Mouse (Mus musculus) midbrain, embryonic 16.5 days (tissue): Measurements from ENCODE around the gene Axl. TPM values are rescaled to one million over a fixed set of nuclear protein-coding genes. Genes with fewer than 3 reads are reported as not detected.

Source experiments
- ATAC-seq: fragments of 200-750 bp; cut with Nextera tagmentation; 2 replicates; pipeline ENCODE4 v1.8.0; 2017; ENCODE audit warnings: moderate TSS enrichment
- H3K27ac ChIP-seq: fragments of 300-500 bp; sonication (generic); 2 replicates; pipeline ENCODE4 v1.5.1; 2014; ENCODE audit warnings: mild to moderate bottlenecking, low read length, mixed read lengths
- H3K27me3 ChIP-seq: fragments of 300-500 bp; sonication (generic); 2 replicates; pipeline ENCODE4 v1.6.1; 2014; ENCODE audit warnings: low read depth, low read length, mixed read lengths; ENCODE audit not compliant: control insufficient read depth, insufficient read depth
- H3K36me3 ChIP-seq: fragments of 300-500 bp; sonication (generic); 2 replicates; pipeline ENCODE4 v1.6.1; 2014; ENCODE audit warnings: mild to moderate bottlenecking, low read length, moderate library complexity, mixed read lengths; ENCODE audit not compliant: control insufficient read depth, insufficient read depth
- H3K4me1 ChIP-seq: fragments of 300-500 bp; sonication (generic); 2 replicates; pipeline ENCODE4 v1.6.1; 2014; ENCODE audit warnings: mild to moderate bottlenecking, low read length, mixed read lengths; ENCODE audit not compliant: control insufficient read depth, insufficient read depth
- H3K4me2 ChIP-seq: fragments of 300-500 bp; sonication (generic); 2 replicates; pipeline ENCODE4 v1.6.1; 2014; ENCODE audit warnings: mild to moderate bottlenecking, low read length, mixed read lengths
- H3K4me3 ChIP-seq: fragments of 300-500 bp; sonication (generic); 2 replicates; pipeline ENCODE4 v1.5.1; 2014; ENCODE audit warnings: low read depth, mild to moderate bottlenecking, low read length, moderate library complexity, mixed read lengths
- H3K9ac ChIP-seq: fragments of 300-500 bp; sonication (generic); 2 replicates; pipeline ENCODE4 v1.6.1; 2014; ENCODE audit warnings: low read depth, low read length, mixed read lengths
- H3K9me3 ChIP-seq: fragments of 300-500 bp; sonication (generic); replicated peaks from 2 replicates; pipeline ENCODE4 v1.6.1; 2014; ENCODE audit warnings: mild to moderate bottlenecking, low read length, mixed read lengths; ENCODE audit not compliant: control insufficient read depth, poor library complexity, severe bottlenecking
- WGBS: fragments of 180-500 bp; shearing (Covaris S2); extraction: QIAGEN DNeasy Blood & Tissue Kit; methylation state at CpG from one replicate; pipeline ENCODE4 v1.1.7; 2014; 5-methylcytosine and 5-hydroxymethylcytosine counted together
- polyA plus RNA-seq: library from polyadenylated mRNA; unstranded; fragments of >200 nt; fragmentation: Nextera tagmentation; extraction: Ambion mirVana; gene quantifications from 2 replicates; pipeline ENCODE4 v1.2.1, GENCODE M21; 2015

Gene Axl
- polyA plus RNA-seq = 14.9 and 17.1 TPM in 2 replicates

DNA sequence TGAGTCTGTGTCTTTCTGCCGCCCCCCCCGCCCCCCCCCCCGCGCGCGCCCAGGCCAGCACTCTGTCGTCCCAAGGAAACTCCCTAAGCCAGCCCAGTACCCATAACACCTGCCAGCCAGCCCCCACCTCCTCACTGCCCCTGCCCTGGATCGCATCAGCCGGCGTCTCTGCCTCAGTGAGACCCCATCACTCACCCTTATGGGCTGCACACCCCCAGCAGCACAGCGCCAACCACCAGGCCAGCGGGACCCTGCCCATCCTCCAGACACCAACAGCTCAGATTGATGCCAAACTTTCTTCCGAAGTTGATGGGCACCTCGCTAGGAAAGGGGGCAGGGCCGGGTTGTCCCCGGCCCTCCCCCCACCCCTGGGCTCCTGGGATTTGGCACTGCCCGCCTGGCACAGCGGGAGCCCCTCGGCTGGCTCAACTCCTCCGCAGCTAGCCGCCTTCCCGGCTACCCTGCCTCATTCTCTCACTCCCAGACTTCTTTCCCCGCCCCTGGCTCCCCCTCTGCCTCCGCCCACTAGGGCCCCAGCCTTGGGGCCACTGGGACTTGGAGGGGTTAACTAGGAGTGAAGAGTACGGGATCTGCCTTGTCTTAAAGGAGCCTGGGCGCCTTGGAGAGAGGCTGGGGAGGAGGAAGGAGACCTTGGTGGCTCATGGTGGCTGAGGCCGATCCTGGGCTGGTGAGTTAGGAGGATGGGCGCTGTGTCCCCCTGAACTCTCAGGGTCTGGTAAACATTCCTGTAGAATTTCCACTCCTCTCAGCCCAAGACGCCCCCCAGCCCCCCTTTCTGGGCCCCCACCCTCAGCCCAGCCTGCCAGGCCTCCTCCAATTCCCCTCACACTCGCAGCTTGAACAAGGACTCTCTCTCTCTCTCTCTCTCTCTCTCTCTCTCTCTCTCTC is at the start of gene Axl:
Gene Axl (minus strand): TSS at position 486 of the 909 bp plus-strand sequence.
- peaks cover 9% of the 10 kb centered on the region for H3K4me1 ChIP-seq
- no peaks in the 10 kb centered on the region for H3K27me3 ChIP-seq
- peak within 1 kb of the TSS; percentile 59 for H3K9ac ChIP-seq
- H3K36me3 ChIP-seq = no peaks in the 10 kb centered on the region
- H3K9me3 ChIP-seq = no peaks in the 10 kb centered on the region
- H3K4me3 ChIP-seq = peak within 1 kb of the TSS; percentile 35
- under 1% methylated on average over 19 of the region's 30 CpGs for WGBS
- ATAC-seq = peak; percentile 84
- peak within 1 kb of the TSS; percentile 56 for H3K4me2 ChIP-seq
- no peak within 1 kb of the TSS; the same call in 1 of the 2 replicates for H3K27ac ChIP-seq

- no peaks in the 10 kb centered on the region for H3K36me3 ChIP-seq
- no peak overlapping the region for H3K9ac ChIP-seq
- no peak overlapping the region for H3K4me2 ChIP-seq
- no peak overlapping the region for H3K4me3 ChIP-seq
- no peaks in the 10 kb centered on the region for H3K27me3 ChIP-seq
- 85% methylated on average over 10 of the region's 10 CpGs for WGBS
- no peaks in the 10 kb centered on the region for H3K4me1 ChIP-seq
- no peak overlapping the region for H3K27ac ChIP-seq
- no peaks in the 10 kb centered on the region for H3K9me3 ChIP-seq
- no peak for ATAC-seq
These were observed 46.8 kb upstream of the Axl start for GRCm38 (mm10) chr7:25835188-25835891.

GRCm38 (mm10) chr7:25831557-25832530 is 43.3 kb upstream of the Axl start:
- H3K4me3 ChIP-seq = no peak overlapping the region
- H3K9ac ChIP-seq = no peak overlapping the region
- 84% methylated on average over 10 of the region's 10 CpGs for WGBS
- H3K4me2 ChIP-seq = no peak overlapping the region
- no peaks in the 10 kb centered on the region for H3K27me3 ChIP-seq
- ATAC-seq = no peak
- no peaks in the 10 kb centered on the region for H3K4me1 ChIP-seq
- no peak overlapping the region for H3K27ac ChIP-seq
- H3K36me3 ChIP-seq = no peaks in the 10 kb centered on the region
- H3K9me3 ChIP-seq = no peaks in the 10 kb centered on the region

DNA sequence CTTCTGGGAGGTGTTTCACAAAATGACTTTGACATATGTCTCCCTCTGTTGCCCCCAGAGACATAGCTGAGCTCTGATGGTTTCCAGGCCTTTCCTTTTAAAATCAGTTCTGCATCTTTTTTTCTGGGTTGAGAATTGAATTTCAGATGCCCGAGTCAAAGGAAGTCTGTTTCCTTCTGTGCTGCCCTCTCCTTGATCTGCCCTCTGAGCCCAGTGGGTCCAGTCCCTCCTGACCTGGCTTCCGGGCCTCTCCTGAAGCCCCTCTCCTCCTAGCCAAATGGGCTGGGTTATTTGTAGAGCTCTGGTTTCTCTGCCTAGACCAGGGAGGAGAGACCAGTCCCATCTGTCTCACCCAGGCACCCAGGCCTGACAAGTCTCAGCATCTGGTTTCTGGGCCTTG is 41.7 kb upstream of the Axl start:
- Histone ChIP-seq H3K9me3 (no peaks in the 10 kb centered on the region), H3K4me3 (no peak overlapping the region), H3K9ac (no peak overlapping the region), H3K27ac (no peak overlapping the region), H3K4me2 (no peak overlapping the region), H3K27me3 (no peaks in the 10 kb centered on the region), H3K36me3 (no peaks in the 10 kb centered on the region), H3K4me1 (no peaks in the 10 kb centered on the region)
- ATAC-seq = no peak
- WGBS = 67% methylated on average over 2 of the region's 2 CpGs

GRCm38 (mm10) chr7:25827199-25827598 is 38.7 kb upstream of the Axl start:
- Histone ChIP-seq H3K4me2 (no peak overlapping the region), H3K27me3 (no peaks in the 10 kb centered on the region), H3K9me3 (no peaks in the 10 kb centered on the region), H3K36me3 (no peaks in the 10 kb centered on the region), H3K9ac (no peak overlapping the region), H3K27ac (no peak overlapping the region), H3K4me3 (no peak overlapping the region), H3K4me1 (no peaks in the 10 kb centered on the region)
- 76% methylated on average over 3 of the region's 3 CpGs for WGBS
- no peak for ATAC-seq

- H3K9ac ChIP-seq = no peak overlapping the region
- H3K27ac ChIP-seq = no peak overlapping the region
- no peaks in the 10 kb centered on the region for H3K27me3 ChIP-seq
- no peak overlapping the region for H3K4me2 ChIP-seq
- ATAC-seq = no peak
- H3K9me3 ChIP-seq = no peaks in the 10 kb centered on the region
- H3K4me3 ChIP-seq = no peak overlapping the region
- H3K4me1 ChIP-seq = no peaks in the 10 kb centered on the region
- H3K36me3 ChIP-seq = no peaks in the 10 kb centered on the region
- WGBS = 89% methylated on average over 6 of the region's 6 CpGs
These were observed 37.5 kb upstream of the Axl start for GRCm38 (mm10) chr7:25826029-25826428.

DNA sequence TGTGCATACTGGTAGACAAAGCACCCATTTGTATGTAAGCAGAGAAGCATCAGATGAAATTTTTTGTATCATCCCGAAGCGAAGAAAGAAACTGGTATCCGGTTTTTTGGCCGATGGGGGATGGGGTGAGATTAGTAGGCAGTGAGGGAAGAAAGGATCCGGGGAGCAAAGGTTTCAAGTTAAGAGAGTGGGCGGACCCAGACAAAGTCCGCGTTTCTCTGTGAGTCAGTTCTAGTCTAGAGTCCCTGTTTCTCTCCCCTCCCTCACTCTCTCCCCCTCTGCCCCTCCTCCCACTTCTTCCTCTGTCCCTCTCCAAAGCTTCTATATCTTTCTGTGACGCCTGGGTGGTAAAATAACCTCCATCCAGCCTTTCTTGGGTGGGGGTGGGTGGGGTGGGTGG is 36.5 kb upstream of the Axl start:
- Histone ChIP-seq H3K27ac (no peak overlapping the region), H3K4me1 (no peaks in the 10 kb centered on the region), H3K4me2 (no peak overlapping the region), H3K9ac (no peak overlapping the region), H3K4me3 (no peak overlapping the region), H3K36me3 (no peaks in the 10 kb centered on the region), H3K27me3 (no peaks in the 10 kb centered on the region), H3K9me3 (no peaks in the 10 kb centered on the region)
- ATAC-seq = no peak
- 52% methylated on average over 9 of the region's 9 CpGs for WGBS

DNA sequence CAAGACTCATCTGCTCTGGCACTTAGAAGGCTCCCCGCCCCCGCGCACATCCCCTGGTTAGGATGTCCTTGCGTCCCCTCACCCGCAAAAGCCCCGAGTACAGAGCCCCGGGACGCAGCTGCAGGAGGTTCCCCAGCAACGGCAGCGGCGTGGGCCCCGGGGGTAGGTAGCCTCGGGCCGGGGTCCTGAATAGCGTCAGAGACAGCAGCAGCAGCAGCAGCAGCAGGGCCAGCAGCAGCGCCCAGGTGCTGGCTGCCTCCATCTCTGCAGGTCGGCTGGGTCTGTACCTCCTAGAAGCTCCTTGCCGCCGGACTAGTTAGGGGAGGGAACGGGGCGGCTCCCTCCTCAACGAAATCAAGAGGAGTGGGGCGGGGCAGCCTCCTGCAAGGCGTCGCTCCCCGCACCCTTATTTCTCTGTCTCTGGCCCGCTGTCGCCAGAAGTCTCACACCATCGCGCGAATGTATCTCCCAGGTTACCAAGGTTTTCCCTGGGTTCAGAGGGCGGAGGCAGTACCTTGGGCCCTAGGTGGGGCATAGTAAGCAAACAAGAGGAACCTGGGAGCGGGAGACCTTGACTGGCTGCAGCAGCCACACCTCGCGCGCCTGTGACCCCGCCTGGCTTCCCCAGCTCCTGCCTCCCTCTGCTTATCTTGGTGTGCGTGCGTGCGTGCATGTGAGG is 27.9 kb upstream of the Axl start, which contains the start of gene Cyp2s1:
Gene Cyp2s1 (minus strand): TSS at position 673 of the 679 bp plus-strand sequence.
- H3K4me3 ChIP-seq = peak within 1 kb of the TSS; percentile 59
- WGBS = 0% methylated on average over 39 of the region's 40 CpGs

More for the DNA sequence above, 27.9 kb upstream of the Axl start, which contains the start of gene Cyp2s1:
- H3K9ac ChIP-seq = peak within 1 kb of the TSS; percentile 78
- no peaks in the 10 kb centered on the region for H3K36me3 ChIP-seq
- no peak within 1 kb of the TSS for H3K27ac ChIP-seq
- H3K27me3 ChIP-seq = peaks cover 5% of the 10 kb centered on the region
- no peaks in the 10 kb centered on the region for H3K9me3 ChIP-seq
- peaks cover 6% of the 10 kb centered on the region for H3K4me1 ChIP-seq
- H3K4me2 ChIP-seq = peak within 1 kb of the TSS; percentile 93
- peak; percentile 76 for ATAC-seq
